Mouse (Mus musculus) megakaryocyte, embryonic 14.5 days (primary cell): ENCODE results near the gene 1700028K03Rik.

ENCODE experiments used
- FLI1 ChIP-seq: IDR thresholded peaks from 2 replicates; pipeline ENCODE4 v1.6.1; 2012; ENCODE audit warnings: low read length, inconsistent platforms, mixed read lengths
- GATA1 ChIP-seq: IDR thresholded peaks from 3 replicates; pipeline ENCODE4 v1.6.1; 2012; ENCODE audit warnings: mixed read lengths, low read length, inconsistent platforms, borderline replicate concordance

DNA sequence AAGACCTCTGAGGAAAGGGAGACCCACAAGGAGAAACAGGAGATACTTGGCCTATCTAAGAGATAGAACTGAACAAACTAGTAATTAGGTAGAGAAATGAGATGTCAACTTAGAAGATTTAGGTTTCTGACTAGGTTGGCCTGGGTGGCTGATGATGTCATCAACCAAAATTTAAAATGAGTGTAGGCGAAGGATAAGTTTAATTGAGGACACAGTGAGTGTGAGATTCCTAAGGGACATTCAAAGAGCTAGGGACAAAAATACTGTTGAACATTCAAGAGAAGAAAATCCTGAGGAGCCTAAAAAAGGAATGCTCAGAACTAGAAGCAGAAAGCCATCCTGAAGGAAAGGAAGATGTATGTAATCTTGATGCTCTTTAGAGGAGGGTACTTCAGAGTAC lies 18.4 kb upstream of the 1700028K03Rik start:
- TF ChIP-seq GATA1 = no peak
- no peak for TF ChIP-seq FLI1
